Mouse (Mus musculus): ENCODE measurements around the gene Diras2. TPM values are rescaled to one million over a fixed set of nuclear protein-coding genes. Genes with fewer than 3 reads are reported as not detected.

Gene Diras2
- total RNA-seq, 4 experiments from 2014 or later, result 0.07 to 0.13 (median 0.10) TPM

DNA sequence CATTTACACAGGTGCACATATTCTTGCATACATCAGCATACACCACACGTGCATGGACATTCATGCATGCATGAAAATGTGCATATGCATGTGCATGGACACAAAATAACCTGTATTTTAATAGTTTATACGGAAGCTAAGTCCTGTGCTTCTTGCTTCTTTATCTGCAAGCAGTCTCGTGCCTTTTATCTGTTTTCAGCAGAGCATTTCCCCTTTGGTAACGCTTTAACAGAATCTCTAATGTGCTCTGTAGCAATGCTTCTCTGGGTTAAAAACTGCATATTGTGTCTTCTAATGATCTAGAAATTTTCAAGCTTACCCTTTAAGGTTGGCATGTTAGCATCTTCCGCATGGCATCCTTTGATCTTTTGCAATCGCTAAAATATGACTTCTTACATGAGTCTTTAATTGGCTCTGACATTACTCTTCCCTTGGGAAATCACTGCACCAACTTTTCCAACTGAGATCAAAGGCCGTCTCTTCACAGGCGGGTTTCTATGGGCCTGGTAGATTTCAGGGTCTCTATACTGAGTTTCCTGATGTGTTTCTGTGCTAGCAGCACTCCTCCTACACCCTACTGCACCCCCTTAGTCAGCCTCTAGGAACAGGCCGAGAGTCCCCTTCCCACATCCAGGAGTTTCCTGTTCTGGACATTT, 21.9 kb upstream of the Diras2 start:
- no peak for DNase-seq (ENCODE audit: low spot score in 2 of 2)

DNA sequence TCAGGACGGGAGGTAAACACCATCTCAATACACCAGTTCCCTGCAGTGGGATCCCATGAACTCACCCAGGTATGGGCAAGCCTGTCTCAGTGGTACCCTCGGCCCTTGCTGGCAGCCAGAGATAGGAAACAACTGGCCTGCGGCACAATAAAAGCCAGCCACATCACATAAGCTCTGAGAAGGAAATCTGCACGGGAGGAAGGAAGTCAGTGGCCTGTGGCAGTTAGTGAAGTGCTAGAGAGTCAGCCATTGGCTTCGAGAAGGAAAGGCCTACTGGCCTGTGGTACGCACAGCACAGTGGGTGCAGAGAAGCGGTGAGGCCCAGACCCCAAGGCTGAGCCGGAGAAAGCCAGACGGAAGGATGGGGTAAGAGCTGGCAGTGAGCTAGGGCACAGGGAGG, 20.2 kb upstream of the Diras2 start:
- DNase-seq (ENCODE audit: low spot score in 2 of 2), result no peak

DNA sequence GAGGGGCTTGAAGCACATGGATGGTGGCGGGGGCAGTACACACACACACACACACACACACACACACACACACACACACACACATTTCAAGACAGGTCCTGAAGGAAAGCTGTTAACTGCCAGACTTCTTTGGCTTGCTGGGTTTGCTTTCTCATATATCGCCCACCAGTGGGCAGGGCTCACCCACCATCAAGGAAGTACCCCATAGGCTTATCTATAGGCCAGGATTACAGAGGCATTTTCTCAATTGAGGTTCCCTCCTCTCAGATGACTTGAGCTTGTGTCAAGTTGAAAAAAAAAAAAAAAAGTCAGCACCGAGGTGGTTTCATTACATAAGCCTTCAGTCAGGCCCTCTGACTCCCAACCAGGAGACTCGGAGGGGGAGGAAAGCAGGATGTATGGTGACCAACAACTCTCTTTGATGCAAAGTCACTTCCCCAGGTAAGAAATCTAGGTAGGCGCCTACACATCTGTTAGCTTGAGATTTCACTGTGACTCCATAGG, 19.7 kb upstream of the Diras2 start:
- no peak for DNase-seq (ENCODE audit: low spot score in 2 of 2)

DNA sequence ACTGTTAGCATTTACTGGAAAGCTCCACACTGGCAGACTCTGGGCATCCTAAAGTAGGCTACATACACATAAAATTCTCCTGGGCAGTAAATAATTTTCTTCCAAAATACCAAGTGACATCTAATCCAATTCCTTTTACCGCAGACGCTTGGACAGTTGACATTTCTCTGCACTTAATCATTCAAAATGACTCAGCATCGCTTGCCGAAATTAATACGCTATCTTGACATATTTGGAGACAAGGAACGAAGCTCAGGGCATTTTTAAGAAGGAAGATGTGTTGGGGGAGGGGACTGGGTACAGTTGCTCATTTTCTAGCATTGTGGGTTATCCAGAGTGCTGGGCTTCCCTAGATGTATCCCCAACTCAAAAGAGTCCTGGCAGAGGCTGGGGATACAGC, 15.2 kb upstream of the Diras2 start:
- DNase-seq (ENCODE audit: low spot score in 2 of 2), result no peak

DNA sequence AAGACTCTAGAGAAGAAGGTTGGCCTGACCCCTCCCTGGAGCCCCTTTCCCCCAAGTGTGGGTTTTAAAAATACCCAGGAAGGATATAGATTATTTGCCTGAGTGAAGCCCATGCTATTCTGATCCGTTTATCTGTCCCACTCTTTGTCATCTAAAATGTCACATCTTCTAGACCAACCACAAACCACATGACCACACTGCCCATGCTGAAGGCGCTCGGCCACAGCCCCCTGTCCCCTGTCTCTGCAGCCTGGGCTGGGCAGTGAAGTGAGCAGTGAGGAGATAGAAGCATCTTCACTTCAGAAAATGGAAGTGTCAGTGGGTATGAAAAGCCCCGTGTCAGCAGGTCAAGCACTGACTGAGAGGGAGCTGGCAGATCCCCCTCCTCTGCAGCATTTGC, 11.6 kb upstream of the Diras2 start:
- no peak for DNase-seq (ENCODE audit: low spot score in 2 of 2)

DNA sequence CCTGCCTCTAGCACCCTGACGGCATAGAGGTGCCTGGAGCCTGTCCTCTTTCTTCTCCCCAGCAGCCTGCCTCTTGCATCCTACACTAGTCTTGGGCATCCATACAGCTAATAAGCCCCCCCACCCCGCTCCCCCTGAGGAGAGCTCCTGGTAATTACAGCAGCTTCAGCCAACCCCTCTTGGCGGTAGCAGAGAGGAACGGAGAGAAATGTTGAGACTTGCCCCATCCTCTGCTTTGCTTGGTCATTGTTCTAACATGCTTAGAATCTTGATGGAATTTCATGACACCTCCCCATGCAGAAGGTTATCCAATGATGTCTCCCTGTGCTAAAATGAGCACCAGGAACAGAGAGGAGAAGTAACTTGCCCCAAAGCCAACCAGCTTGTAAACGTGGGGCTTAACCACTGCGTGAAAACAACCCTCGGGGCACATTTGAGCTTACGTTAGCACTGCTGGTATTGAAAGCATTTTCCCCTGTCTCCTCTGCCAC, 11.0 kb upstream of the Diras2 start:
- DNase-seq (ENCODE audit: low spot score in 2 of 2), result no peak

DNA sequence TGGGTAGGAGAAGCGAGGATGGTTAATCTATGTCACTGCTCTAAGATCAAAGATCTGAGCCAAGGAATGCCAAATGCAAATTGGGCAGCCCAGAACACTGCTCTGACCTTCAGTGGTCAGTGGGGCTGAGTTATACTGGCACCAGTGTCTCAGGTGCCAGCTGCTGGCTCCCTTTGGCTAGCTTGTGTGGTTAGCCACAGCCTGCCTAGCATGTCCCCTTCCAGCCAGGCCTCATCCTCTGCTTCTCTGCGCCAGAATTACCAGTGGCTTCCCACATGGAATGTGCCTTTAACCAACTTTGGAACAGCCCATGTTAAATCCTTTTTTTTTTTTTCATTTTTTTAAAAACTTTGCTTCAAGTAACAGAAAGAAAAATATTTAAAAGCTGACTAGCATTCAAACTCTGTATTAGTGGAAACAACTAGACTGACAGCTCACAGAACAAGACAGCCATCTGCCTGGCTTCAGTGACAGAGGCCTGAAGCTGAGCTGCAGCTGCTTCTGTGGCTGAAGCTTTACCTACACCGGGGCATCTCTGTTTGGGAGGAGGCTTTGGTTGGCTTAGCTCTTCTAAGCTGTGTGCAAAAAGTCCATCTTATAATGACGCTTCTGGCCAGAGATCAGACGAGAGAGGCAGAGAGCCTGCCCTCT, 10.4 kb upstream of the Diras2 start:
- DNase-seq (ENCODE audit: low spot score in 2 of 2), result no peak

DNA sequence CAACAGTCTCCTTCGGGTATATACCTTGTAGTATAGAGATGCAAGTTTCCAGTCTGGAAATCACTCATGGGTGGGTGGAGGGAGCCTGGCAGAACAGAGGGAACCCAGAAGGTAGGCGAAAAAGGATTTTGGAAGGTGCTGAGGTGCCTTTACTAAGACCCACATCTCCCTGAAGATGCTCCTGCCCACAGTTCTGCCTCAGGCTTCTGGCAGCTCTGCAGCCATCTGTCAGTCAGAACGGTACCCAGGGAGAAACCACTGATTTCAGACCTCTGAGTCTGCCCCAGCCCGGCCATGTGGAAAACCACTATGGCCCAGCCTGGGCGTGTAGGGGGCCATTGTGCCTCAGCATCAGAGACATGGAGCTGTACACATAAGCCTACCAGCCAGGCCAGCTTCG, 8.4 kb upstream of the Diras2 start:
- DNase-seq (ENCODE audit: low spot score in 2 of 2), result no peak

DNA sequence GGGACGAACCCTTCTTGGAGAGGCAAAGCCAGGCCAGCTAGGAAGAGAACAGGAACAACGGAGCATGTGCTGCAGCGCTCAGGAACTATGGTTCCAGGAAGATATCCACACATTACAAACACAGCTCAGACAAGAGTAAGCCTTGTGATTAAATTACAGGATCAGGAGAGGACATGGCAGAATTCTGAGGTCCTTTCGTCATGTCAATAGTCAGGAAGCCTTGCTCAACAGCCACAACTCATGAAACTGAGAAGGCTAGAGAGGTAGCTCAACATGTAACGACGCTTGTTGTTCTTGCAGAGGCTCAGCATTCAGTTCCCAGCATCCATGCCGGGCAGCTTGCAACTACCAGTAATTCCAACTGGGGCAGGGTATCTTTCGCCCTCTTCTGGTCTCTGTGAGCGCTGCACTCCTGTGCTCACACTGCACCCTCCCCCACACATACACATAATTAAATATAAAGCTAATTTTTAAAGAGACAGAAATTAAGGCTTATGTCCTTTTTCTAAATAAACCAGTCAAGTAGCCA, 7.6 kb upstream of the Diras2 start:
- DNase-seq (ENCODE audit: low spot score in 2 of 2), result no peak

DNA sequence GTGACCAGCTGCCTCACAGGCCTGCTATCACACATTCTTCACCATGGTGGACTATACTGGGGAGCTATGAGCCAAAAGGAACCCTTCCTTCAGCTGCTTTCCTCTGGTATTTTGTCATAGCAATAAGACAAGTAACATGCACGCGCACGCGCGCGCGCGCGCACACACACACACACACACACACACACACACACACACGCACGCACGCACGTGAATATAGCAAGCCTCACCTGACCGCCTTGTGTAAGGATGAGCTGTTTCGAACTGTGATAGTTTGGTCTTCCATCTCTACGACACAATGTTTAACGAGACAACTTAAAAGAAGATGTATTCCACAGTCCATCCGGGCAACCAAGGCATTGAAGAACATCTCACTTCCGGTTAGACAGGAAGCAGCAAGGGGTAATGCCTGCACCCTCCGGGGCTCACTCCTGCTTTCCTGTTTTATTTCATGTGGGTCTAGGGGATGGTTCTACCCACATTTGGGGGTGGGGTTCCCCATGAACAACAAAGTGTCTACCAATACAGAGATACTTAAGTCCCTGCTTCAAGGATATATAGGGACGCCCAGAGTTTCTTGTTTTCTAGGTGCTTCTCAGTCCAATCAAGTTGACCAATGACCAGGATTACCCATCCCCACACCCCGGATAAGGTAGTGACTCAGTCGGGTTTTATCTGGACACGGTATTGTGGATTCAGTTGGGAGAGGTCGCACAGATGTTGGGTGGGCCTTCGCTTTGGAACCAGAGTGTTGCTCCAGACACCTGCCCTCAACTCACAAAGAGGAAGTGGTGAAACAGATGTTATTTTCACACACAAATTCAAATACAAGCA, 6.9 kb upstream of the Diras2 start:
- no peak for DNase-seq (ENCODE audit: low spot score in 2 of 2)

DNA sequence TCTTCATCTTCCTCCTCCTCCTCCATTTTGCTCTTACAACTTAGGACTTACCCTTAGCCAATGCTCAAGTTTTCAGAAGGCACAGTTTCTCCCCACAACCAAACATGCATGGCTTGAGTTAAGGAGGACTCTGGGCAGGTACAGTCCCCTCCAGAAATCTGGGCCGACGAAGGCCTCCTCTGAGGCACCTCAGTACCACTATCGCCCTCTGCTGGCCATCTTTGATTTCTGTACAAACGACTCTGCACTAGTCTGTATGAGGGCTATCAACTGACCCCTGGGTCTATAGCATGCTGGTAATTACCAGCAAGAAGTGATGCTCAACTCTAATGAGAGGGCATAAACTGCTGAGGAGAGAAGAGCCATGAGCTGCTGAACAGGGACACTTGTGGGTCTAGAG, 4.5 kb upstream of the Diras2 start:
- DNase-seq (ENCODE audit: low spot score in 2 of 2), result no peak

DNA sequence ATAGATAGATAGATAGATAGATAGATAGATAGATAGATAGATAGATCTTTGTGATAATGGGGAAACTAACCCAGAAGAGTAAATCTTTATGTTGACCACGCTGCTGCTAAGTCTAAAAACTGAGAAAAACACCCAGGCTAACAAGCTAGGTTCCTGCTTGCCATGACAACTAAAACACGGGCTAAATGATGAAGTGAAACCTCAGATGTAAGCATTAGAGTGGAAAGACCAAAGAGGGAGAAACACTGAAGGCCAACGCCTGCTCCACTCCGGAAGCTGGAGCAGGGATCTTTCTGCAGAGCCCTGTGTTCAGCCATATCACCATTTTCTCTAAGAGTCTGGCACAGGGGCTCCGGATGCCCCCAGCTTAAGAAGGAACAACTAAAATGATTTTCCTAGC, 2.6 kb upstream of the Diras2 start:
- DNase-seq (ENCODE audit: low spot score in 2 of 2), result no peak

DNA sequence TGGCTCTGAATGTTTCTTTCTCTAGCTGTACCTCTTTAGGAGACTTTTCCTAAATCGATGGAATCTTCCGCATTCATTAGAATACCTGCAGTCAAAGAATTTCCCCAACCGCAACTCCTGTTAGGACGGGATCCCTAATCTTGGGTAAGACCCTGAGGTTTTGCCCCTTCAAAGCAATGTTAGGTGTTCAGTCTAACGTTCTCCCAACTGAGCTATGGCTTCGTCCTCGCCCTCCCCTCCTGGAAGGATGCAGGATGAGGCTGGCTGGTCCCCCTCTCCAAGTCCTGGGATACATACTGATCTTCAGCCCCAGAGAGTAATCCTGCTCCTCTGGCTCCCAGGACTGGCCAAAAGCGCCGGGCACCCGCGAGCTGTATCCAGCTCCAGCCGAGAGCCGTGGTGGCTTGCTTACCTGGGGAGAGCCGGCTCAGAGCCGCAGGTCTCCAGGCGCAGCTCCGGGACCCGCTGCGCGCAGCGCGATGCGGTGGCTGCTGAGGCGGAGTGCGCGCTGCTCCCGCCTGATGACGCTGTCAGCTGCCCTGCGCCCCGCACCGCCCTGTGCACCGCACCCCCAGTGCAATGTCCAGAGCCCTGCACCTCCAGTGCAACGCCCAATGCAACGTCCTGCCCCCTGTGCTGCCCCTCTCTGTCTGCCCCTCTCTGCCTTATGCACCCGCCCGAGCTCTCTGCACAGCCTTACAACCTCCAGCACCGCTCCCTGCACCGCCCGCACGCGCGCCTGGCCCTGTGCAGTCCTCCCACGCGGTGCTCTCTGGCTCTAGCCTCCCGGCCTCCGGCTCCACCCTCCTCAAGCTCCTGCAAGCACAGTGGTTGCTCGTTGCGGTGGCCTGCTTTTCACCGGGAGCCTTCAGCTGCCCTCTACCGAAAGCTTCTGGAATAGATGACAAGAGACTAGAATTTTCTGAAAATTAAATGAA, 802 bp downstream of the Diras2 start:
- DNase-seq (ENCODE audit: low spot score in 2 of 2), result peak in 1 of 2 experiments; percentile 24

DNA sequence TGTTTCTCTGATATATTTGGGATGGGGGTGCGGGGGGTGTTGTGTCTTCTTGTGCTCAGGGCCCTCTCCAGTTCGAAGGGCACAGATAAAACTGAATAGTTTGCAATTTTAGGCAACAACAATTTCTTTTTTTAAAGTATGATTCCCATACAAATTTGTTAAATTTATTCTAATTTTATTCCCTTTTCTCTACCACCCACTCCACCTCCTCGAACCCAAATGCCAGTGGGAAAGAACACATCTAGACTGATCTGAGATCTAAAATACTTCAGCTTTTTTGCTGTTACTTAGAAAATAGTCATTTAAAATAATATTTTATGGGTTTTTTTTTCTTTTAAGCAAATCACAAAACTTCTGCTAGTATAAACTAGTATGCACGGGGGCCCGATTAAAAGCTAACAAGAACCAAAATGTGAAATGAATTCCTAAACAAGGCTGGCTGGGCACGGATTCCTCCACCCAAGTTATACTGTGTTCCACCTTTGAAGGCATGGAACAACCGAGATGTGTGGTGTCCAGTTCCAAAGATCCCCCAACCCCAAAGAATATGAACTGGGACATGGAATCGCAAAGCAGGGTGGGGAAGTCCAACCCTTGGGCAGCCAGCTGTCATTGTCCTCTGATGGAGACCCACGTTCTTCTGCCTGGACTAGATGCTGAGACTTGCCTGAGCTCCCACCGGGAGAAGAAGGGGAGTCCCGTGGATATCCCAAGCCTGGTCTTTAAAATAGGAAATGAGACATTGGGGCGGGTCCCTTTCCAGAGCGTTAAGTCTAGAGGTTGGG, 1.7 kb downstream of the Diras2 start:
- no peak for DNase-seq (ENCODE audit: low spot score in 2 of 2)

DNA sequence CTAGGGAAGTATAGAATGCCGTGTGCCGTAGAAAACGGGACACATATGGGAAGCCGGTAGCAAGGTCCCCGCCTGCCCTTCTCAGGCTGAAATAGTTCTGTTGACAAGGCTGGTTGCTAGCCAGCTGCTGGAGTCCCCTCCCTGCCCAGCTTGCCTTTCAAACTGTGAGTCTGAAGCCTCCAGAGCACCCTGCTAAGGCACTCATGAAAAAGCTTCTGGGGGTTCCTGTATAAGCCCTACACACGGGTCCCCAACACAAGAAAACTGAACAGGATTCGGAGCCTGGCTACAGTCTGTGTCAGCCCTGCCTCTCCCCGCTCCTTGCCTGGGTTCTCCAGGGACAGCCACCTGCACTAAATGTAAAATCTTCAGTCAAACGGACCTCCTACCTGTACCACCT, 2.3 kb downstream of the Diras2 start:
- no peak for DNase-seq (ENCODE audit: low spot score in 2 of 2)

DNA sequence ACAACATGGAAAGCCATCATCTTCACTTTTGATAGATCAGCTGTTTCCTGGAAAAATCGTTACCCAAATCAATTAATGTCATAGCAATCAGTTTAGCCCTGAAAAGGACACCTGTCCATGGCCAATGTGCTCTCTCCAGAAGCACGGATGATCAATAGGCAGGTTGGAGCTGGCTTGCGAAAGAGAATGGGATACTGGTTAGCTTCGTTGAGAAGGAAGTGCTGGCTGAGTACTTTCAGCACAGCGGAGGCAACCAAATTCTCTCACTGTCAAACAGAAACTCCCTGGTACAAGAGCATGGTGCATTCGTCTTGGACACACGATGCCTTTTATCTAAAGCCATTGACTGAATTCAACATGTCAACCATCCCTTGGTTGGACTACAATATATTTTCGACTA, 2.8 kb downstream of the Diras2 start:
- no peak for DNase-seq (ENCODE audit: low spot score in 2 of 2)

DNA sequence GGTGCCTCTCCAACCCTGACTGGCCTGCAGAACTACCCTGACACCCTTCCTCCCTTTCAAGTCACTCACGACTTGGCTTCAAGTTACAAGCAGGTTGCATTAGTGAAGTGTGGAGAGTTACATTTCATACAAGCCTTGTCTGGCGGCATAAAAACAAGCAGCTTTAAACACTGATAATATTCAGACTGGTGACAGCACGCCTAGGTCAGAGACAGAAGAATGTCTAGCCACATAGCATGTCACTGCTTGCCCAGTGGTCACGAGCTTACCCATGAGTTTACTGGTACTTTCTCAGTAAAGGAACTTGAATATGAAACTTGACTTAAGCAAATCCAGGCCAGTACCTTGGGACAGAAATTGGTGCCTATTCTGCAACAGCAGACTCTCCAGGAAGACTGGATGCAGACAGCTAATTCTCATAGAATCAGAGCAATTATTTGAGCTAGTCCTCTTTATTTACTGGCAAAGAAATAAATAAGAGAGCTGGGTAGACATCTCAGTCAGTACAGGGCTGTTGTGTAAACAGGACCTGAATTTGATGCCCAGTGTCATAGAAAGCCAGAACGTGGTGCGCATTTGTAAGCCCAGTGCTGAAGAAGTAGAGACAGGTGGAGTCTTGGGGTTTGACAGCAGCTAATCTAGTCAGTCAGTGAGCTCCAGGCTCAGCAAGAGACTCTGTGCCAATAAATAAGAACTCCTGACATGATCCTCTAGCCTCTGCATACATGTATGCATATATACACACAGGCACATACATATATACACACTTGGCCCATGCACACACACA, 4.6 kb downstream of the Diras2 start:
- no peak for DNase-seq (ENCODE audit: low spot score in 2 of 2)

DNA sequence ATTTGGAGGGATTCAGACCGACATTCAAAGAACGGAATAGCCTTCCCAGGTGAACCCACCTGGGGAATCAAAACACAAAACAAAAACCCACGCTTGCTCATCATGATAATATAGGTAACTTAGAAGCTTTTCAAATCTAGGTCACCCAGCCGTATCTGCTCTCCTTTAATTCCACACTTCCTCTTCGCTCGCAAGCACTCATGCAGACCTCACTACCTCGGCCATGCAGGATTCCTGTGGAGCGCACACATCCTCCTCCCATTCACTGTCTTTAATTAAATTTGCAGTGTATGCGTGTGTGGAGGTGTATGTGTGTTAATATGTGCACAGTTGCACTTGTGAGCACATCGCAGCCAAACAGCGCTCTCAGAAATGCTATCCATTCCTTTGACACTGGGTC, 6.8 kb downstream of the Diras2 start:
- no peak for DNase-seq (ENCODE audit: low spot score in 2 of 2)

DNA sequence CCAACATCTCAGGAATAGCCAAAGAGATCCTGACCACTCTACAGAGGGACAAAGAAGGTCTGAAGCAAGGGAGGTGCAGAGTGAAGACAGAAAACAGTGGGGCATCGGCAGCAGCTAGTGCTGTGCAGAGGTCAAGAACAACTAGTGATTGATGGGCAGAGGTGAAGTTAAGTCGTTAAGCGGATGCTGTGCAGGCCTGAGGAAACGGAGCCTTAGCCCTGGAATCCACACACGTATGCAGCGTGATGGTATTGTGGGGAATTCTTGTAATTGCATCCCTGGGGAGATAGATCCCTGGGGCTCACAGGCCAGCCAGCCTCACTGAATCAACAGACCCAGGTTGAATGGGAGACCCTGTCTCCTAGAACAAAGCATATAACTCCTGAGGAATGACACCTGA, 9.9 kb downstream of the Diras2 start:
- DNase-seq (ENCODE audit: low spot score in 2 of 2), result no peak

All from gastrocnemius, adult 8-10 months (tissue).